Mouse (Mus musculus): ENCODE results near the gene Glce.

GRCm38 (mm10) chr9:62128056-62128455 is 5.6 kb upstream of the Glce start:
- TF ChIP-seq CTCF (conservative IDR thresholded peaks at IDR 0.05; ENCODE audit: low read length) (no peak), POU5F1 (IDR thresholded peaks at IDR 0.05; ENCODE audit: borderline replicate concordance, low read length) (no peak), NANOG (IDR thresholded peaks at IDR 0.05; ENCODE audit: borderline replicate concordance, low read length) (no peak)
